Mouse (Mus musculus): Measurements from ENCODE around the gene Itprip. TPM values are rescaled to one million over a fixed set of nuclear protein-coding genes. Genes with fewer than 3 reads are reported as not detected.

Gene Itprip
- total RNA-seq, 4 experiments from 2014 or later = 1.3 to 2.6 (median 1.8) TPM

GRCm38 (mm10) chr19:47885886-47886285 lies 33.2 kb downstream of the Itprip start:
- no peak for DNase-seq (ENCODE audit: low spot score in 2 of 2)

- DNase-seq (ENCODE audit: low spot score in 2 of 2) = no peak
These were observed 33.8 kb downstream of the Itprip start for GRCm38 (mm10) chr19:47885191-47885743.

- no peak for DNase-seq (ENCODE audit: low spot score in 2 of 2)
These were observed 34.6 kb downstream of the Itprip start for GRCm38 (mm10) chr19:47884296-47885085.

GRCm38 (mm10) chr19:47882882-47883254 lies 36.2 kb downstream of the Itprip start:
- DNase-seq (ENCODE audit: low spot score in 2 of 2) = no peak

GRCm38 (mm10) chr19:47882151-47882881 lies 36.8 kb downstream of the Itprip start:
- peak; percentile 27 to 74 for DNase-seq (ENCODE audit: low spot score in 2 of 2)

GRCm38 (mm10) chr19:47881538-47881937 lies 37.6 kb downstream of the Itprip start:
- DNase-seq (ENCODE audit: low spot score in 2 of 2) = no peak

GRCm38 (mm10) chr19:47876252-47876651 lies 42.8 kb downstream of the Itprip start:
- DNase-seq (ENCODE audit: low spot score in 2 of 2) = no peak

GRCm38 (mm10) chr19:47871515-47871914 lies 47.6 kb downstream of the Itprip start:
- DNase-seq (ENCODE audit: low spot score in 2 of 2) = no peak

GRCm38 (mm10) chr19:47870102-47870666 lies 48.9 kb downstream of the Itprip start:
- no peak for DNase-seq (ENCODE audit: low spot score in 2 of 2)

- no peak for DNase-seq (ENCODE audit: low spot score in 2 of 2)
These were observed 49.6 kb downstream of the Itprip start for GRCm38 (mm10) chr19:47869516-47869915.

- no peak for DNase-seq (ENCODE audit: low spot score in 2 of 2)
These were observed 50.1 kb downstream of the Itprip start for GRCm38 (mm10) chr19:47868951-47869350.

GRCm38 (mm10) chr19:47867628-47868175 lies 51.4 kb downstream of the Itprip start:
- DNase-seq (ENCODE audit: low spot score in 2 of 2) = no peak

GRCm38 (mm10) chr19:47865353-47865947 lies 53.6 kb downstream of the Itprip start, which contains the start of gene Gsto2:
Gene Gsto2 (plus strand): TSS chr19:47865534.
- DNase-seq (ENCODE audit: low spot score in 2 of 2) = peak; percentile 92 to 93

GRCm38 (mm10) chr19:47864721-47865120 lies 54.4 kb downstream of the Itprip start:
- DNase-seq (ENCODE audit: low spot score in 2 of 2) = no peak

GRCm38 (mm10) chr19:47864051-47864450 lies 55.0 kb downstream of the Itprip start:
- no peak for DNase-seq (ENCODE audit: low spot score in 2 of 2)

GRCm38 (mm10) chr19:47862581-47862980 lies 56.5 kb downstream of the Itprip start:
- no peak for DNase-seq (ENCODE audit: low spot score in 2 of 2)

- DNase-seq (ENCODE audit: low spot score in 2 of 2) = no peak
These were observed 59.9 kb downstream of the Itprip start for GRCm38 (mm10) chr19:47859180-47859579.

- no peak for DNase-seq (ENCODE audit: low spot score in 2 of 2)
These were observed 60.8 kb downstream of the Itprip start for GRCm38 (mm10) chr19:47857957-47858942.

GRCm38 (mm10) chr19:47854796-47855783 lies 64.0 kb downstream of the Itprip start, which contains the start of gene Gsto1:
Gene Gsto1 (plus strand): TSS chr19:47854970.
- DNase-seq (ENCODE audit: low spot score in 2 of 2) = peak; percentile 83 to 85

Data from layer of hippocampus, adult 8-10 months (tissue).